Mouse (Mus musculus) E14TG2a.4 (cell line): ENCODE data around the gene Vmn1r2.
"Not testable (repeated sequence)": the region's sequence is repeated elsewhere in the genome, so short reads cannot be mapped to it uniquely, and the experiment has no call there.

Experiments
- CTCF ChIP-seq: conservative IDR thresholded peaks from 2 replicates; pipeline ENCODE4 v1.5.1; 2014; ENCODE audit warnings: low read length
- NANOG ChIP-seq: IDR thresholded peaks from 2 replicates; pipeline ENCODE4 v1.6.1; 2014; ENCODE audit warnings: borderline replicate concordance, low read length, mixed read lengths
- POU5F1 ChIP-seq: IDR thresholded peaks from 2 replicates; pipeline ENCODE4 v1.6.1; 2014; ENCODE audit warnings: low read length, borderline replicate concordance

- not testable (repeated sequence) for TF ChIP-seq CTCF, POU5F1, NANOG
Observed at GRCm38 (mm10) chr4:3209643-3210217, 42.6 kb downstream of the Vmn1r2 start.
